Mouse (Mus musculus): ENCODE results near the gene Cacna2d4. TPM values are rescaled to one million over a fixed set of nuclear protein-coding genes. Genes with fewer than 3 reads are reported as not detected.

Gene Cacna2d4
- polyA plus RNA-seq, 1 experiment from 2014 or later = 0.08 TPM

DNA sequence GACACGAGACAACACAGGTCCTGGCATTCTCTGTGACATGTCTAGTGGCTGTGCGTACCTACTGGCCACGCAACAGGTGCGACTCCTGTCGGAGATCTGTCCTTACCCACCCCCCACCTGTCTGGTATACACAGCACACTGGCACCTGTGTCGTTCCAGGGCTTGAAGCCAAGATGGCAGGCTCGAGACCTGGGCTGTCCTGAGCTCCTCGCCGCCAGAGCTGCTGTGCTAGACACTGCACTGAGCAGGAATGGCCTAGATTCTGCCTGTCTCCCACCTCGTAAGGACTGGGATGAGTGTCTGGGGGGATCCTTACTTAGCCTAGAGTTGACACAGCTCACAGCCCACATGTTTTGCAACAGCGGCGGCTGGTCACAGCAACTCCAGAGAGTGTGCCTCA lies 11.1 kb upstream of the Cacna2d4 start:
- H3K9me3 ChIP-seq (replicated peaks) = no peaks in the 10 kb centered on the region
- no peak overlapping the region for H3K9ac ChIP-seq
- no peak for ATAC-seq (replicated peaks; ENCODE audit: low FRiP score)
- no peaks in the 10 kb centered on the region for H3K27me3 ChIP-seq
- H3K4me3 ChIP-seq (replicated peaks) = no peak overlapping the region
- no peak overlapping the region for H3K4me2 ChIP-seq
- H3K27ac ChIP-seq = no peak overlapping the region
- WGBS = 75% methylated on average over 12 of the region's 12 CpGs
- H3K36me3 ChIP-seq = peaks cover 10% of the 10 kb centered on the region; the same call in 1 of the 2 replicates
- no peaks in the 10 kb centered on the region for H3K4me1 ChIP-seq

DNA sequence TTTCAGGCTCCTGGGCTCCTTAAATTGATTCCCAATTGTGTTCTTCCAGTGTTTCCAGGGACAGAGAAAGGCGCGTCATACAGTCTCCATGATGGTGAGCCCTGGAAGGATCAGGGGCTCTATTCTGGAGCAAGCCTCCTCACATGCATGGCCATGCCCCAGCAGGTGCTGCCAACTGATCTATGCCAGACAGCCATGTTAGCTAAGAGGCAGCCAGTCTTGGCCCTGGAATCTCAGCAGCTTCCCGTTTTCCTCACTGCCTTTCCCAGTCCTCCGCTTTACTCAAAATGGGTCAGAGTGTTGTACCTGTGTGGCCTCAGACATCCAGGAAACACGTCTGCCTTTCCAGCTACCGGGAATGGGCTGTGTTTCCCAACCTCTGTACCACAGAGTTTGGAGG lies 10.6 kb upstream of the Cacna2d4 start:
- no peak for ATAC-seq (replicated peaks; ENCODE audit: low FRiP score)
- Histone ChIP-seq H3K36me3 (peaks cover 10% of the 10 kb centered on the region; the same call in 1 of the 2 replicates), H3K9ac (no peak overlapping the region), H3K27ac (no peak overlapping the region), H3K4me1 (no peaks in the 10 kb centered on the region), H3K9me3 (replicated peaks) (no peaks in the 10 kb centered on the region), H3K4me3 (replicated peaks) (no peak overlapping the region), H3K27me3 (no peaks in the 10 kb centered on the region), H3K4me2 (no peak overlapping the region)
- 78% methylated on average over 6 of the region's 6 CpGs for WGBS

DNA sequence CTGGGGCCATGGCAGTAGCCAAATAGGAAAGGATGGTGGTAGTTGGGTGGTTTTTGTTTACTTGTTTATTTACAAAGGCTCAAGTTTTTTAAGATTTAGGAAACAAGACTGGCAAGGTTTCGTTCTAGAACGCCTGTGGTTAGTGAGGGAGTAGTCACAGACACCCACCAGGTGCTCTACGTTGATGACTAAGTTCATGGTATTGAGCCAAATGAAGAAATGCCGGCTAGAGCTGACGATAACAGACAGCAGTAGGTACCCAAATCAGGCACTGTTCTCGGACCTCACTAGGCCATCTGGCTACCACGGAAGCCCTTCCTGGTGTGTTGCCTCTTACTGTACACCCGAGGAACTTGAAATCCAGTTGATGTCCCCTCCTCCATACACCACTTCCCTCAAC lies 9.3 kb upstream of the Cacna2d4 start:
- no peak overlapping the region for H3K4me2 ChIP-seq

GRCm38 (mm10) chr6:119228861-119229603 lies 7.3 kb upstream of the Cacna2d4 start:
- Histone ChIP-seq H3K4me1 (no peaks in the 10 kb centered on the region), H3K9ac (no peak overlapping the region), H3K27ac (no peak overlapping the region), H3K4me2 (no peak overlapping the region), H3K36me3 (no peaks in the 10 kb centered on the region), H3K4me3 (replicated peaks) (no peak overlapping the region), H3K27me3 (no peaks in the 10 kb centered on the region), H3K9me3 (replicated peaks) (no peaks in the 10 kb centered on the region)
- WGBS = 72% methylated on average over 11 of the region's 11 CpGs
- no peak for ATAC-seq (replicated peaks; ENCODE audit: low FRiP score)

More for the DNA sequence above, 9.3 kb upstream of the Cacna2d4 start:
- Histone ChIP-seq H3K36me3 (0 out of 2 replicates have a peak, but pooled peaks cover 1% of the 10 kb centered on the region), H3K4me3 (replicated peaks) (no peak overlapping the region), H3K27me3 (no peaks in the 10 kb centered on the region), H3K27ac (no peak overlapping the region), H3K9ac (no peak overlapping the region), H3K4me1 (no peaks in the 10 kb centered on the region), H3K9me3 (replicated peaks) (no peaks in the 10 kb centered on the region)
- ATAC-seq (replicated peaks; ENCODE audit: low FRiP score) = no peak
- 89% methylated on average over 8 of the region's 8 CpGs for WGBS

- no peaks in the 10 kb centered on the region for H3K9me3 ChIP-seq (replicated peaks)
These were observed 3.3 kb upstream of the Cacna2d4 start for GRCm38 (mm10) chr6:119233066-119233465.

GRCm38 (mm10) chr6:119235441-119235840 lies 885 bp upstream of the Cacna2d4 start:
- WGBS = 66% methylated on average over 5 of the region's 5 CpGs
- Histone ChIP-seq H3K9me3 (replicated peaks) (no peaks in the 10 kb centered on the region), H3K4me3 (replicated peaks) (no peak overlapping the region), H3K27ac (no peak overlapping the region), H3K4me1 (no peaks in the 10 kb centered on the region), H3K27me3 (no peaks in the 10 kb centered on the region), H3K4me2 (no peak overlapping the region), H3K36me3 (no peaks in the 10 kb centered on the region), H3K9ac (no peak overlapping the region)
- no peak for ATAC-seq (replicated peaks; ENCODE audit: low FRiP score)

More at GRCm38 (mm10) chr6:119233066-119233465, 3.3 kb upstream of the Cacna2d4 start:
- Histone ChIP-seq H3K4me1 (no peaks in the 10 kb centered on the region), H3K27me3 (no peaks in the 10 kb centered on the region), H3K4me2 (no peak overlapping the region), H3K27ac (no peak overlapping the region), H3K4me3 (replicated peaks) (no peak overlapping the region), H3K36me3 (no peaks in the 10 kb centered on the region), H3K9ac (no peak overlapping the region)
- 32% methylated on average over 3 of the region's 3 CpGs for WGBS
- no peak for ATAC-seq (replicated peaks; ENCODE audit: low FRiP score)

- WGBS = 72% methylated on average over 8 of the region's 8 CpGs
- no peaks in the 10 kb centered on the region for H3K36me3 ChIP-seq
- no peak overlapping the region for H3K9ac ChIP-seq
- no peak overlapping the region for H3K4me2 ChIP-seq
- H3K9me3 ChIP-seq (replicated peaks) = no peaks in the 10 kb centered on the region
- ATAC-seq (replicated peaks; ENCODE audit: low FRiP score) = no peak
- 0 out of 2 replicates have a peak, but pooled peaks cover 10% of the 10 kb centered on the region for H3K4me1 ChIP-seq
- no peak overlapping the region for H3K27ac ChIP-seq
- H3K4me3 ChIP-seq (replicated peaks) = no peak overlapping the region
- H3K27me3 ChIP-seq = no peaks in the 10 kb centered on the region
These were observed 1.2 kb downstream of the Cacna2d4 start for GRCm38 (mm10) chr6:119237427-119237989.

- 85% methylated on average over 5 of the region's 5 CpGs for WGBS
- H3K9me3 ChIP-seq (replicated peaks) = no peaks in the 10 kb centered on the region
These were observed 3.1 kb downstream of the Cacna2d4 start for GRCm38 (mm10) chr6:119239341-119240005.

GRCm38 (mm10) chr6:119240256-119240655 lies 3.9 kb downstream of the Cacna2d4 start:
- WGBS = 32% methylated on average over 7 of the region's 7 CpGs
- H3K36me3 ChIP-seq = no peaks in the 10 kb centered on the region
- no peak for ATAC-seq (replicated peaks; ENCODE audit: low FRiP score)

More at GRCm38 (mm10) chr6:119239341-119240005, 3.1 kb downstream of the Cacna2d4 start:
- H3K4me3 ChIP-seq (replicated peaks) = no peak overlapping the region
- H3K4me1 ChIP-seq = 0 out of 2 replicates have a peak, but pooled peaks cover 10% of the 10 kb centered on the region
- no peak for ATAC-seq (replicated peaks; ENCODE audit: low FRiP score)
- no peak overlapping the region for H3K27ac ChIP-seq
- no peak overlapping the region for H3K4me2 ChIP-seq
- no peaks in the 10 kb centered on the region for H3K36me3 ChIP-seq
- no peaks in the 10 kb centered on the region for H3K27me3 ChIP-seq
- no peak overlapping the region for H3K9ac ChIP-seq

GRCm38 (mm10) chr6:119240871-119241705 lies 4.8 kb downstream of the Cacna2d4 start:
- ATAC-seq (replicated peaks; ENCODE audit: low FRiP score) = no peak

More at GRCm38 (mm10) chr6:119240256-119240655, 3.9 kb downstream of the Cacna2d4 start:
- no peak overlapping the region for H3K4me2 ChIP-seq
- H3K4me1 ChIP-seq = 0 out of 2 replicates have a peak, but pooled peaks cover 10% of the 10 kb centered on the region
- H3K27ac ChIP-seq = no peak overlapping the region
- H3K4me3 ChIP-seq (replicated peaks) = no peak overlapping the region
- no peaks in the 10 kb centered on the region for H3K9me3 ChIP-seq (replicated peaks)
- H3K27me3 ChIP-seq = no peaks in the 10 kb centered on the region
- no peak overlapping the region for H3K9ac ChIP-seq

DNA sequence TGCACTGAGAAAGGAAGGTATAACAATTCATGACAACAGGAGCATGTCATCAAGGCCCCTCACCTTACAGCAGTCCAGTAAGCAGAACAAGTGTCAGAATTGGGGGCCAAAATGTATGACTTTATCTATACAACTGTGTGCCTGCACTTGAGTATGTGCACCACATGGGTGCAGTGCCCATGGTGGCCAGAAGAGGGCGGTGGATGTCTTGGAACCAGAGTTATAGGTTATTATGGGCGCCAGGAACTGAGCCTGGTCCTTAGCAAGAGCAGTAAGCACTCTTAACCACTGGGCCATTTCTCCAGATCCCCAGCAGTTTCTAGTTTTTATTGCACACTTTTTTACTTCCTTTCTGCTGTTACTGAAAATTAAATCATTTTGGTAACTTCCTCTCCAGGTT lies 9.8 kb downstream of the Cacna2d4 start:
- no peak overlapping the region for H3K27ac ChIP-seq
- H3K36me3 ChIP-seq = no peaks in the 10 kb centered on the region
- ATAC-seq (replicated peaks; ENCODE audit: low FRiP score) = no peak
- no peak overlapping the region for H3K9ac ChIP-seq
- no peak overlapping the region for H3K4me3 ChIP-seq (replicated peaks)
- H3K4me1 ChIP-seq = 0 out of 2 replicates have a peak, but pooled peaks cover 6% of the 10 kb centered on the region
- H3K9me3 ChIP-seq (replicated peaks) = no peaks in the 10 kb centered on the region; the same call in 1 of the 2 replicates
- H3K27me3 ChIP-seq = no peaks in the 10 kb centered on the region
- no peak overlapping the region for H3K4me2 ChIP-seq
- WGBS = 51% methylated on average over 2 of the region's 2 CpGs

More at GRCm38 (mm10) chr6:119240871-119241705, 4.8 kb downstream of the Cacna2d4 start:
- Histone ChIP-seq H3K36me3 (no peaks in the 10 kb centered on the region), H3K27me3 (no peaks in the 10 kb centered on the region), H3K9ac (no peak overlapping the region), H3K4me2 (no peak overlapping the region), H3K4me3 (replicated peaks) (no peak overlapping the region), H3K4me1 (0 out of 2 replicates have a peak, but pooled peaks cover 10% of the 10 kb centered on the region), H3K27ac (no peak overlapping the region), H3K9me3 (replicated peaks) (no peaks in the 10 kb centered on the region; the same call in 1 of the 2 replicates)
- 41% methylated on average over 21 of the region's 21 CpGs for WGBS

All from kidney, embryonic 15.5 days (tissue).